Mouse (Mus musculus): ENCODE data around the gene Spcs2.

Spcs2 gene

DNA sequence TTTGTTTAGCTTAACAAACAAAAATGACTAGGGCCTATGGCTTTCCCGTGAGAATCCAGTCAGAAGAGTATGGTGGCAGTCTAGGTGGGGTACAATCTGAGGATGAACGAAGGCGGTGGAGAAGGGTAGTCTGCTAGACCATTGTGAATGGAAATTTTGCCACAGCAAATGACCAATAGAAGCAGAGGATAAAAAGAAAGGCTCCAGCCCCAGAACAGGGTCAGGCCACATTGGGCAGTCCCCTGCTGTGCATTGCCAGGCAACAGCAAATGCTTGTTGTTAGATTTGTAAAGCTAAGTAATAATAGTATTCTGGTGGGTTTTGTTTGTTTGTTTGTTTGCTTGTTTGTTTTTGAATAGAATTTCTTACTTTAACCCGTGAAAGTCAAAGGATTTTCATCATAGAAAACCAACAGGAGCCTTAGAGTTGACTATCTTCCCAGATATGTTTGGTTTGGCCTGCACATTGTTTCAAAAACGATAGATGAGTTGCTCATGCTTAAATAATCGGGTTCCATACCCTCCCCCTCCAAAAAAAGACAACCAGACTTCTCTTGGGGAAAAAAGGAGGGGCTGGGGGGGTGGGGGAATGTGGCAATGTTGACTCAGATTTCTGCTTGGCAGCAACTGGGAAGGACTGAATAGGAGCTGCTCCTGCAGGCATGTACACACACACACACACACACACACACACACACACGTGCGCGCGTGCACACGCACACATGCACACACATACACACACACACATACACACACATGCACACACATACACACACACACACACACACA lies 1.2 kb upstream of the Spcs2 start:
- DNase-seq (ENCODE audit: low spot score in 2 of 2), result no peak

DNA sequence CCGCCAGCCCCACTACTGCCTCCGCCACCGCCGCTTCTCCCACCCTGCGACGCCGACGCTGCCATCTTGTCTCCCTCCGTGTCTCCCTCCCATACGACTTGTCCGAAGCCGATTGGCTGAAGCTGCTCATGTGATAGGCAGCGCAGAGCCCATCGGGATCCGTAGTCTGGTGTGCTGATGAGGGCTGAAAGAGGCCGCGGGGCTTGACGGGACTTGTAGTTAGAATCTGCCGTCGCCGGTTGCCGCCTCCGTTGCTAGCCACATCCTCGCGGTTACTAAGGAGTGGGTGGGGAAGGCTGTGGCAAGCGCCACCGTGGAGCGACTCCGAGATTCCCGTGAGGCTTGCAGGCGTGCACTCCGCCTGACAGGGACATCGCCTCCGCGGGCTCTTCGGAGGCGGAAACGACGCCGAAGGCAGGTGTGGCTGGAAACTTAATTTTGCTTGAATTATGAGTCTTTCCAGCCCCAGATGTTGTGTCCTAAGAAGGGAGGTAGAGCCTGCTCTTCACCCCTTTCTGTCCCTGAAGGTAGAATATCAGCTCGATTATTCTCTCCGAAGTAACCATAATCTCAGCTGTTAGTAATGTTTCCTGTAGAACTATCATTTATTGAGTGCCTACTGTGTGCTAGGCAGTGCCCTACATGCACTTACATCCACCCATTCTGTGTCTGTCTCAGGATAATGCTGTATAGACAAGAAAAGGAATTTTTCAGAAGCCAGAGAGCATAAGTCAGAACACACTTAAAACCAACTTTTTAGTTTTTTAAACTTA lies 4.3 kb downstream of the Spcs2 start, which contains the start of gene Xrra1:
Gene Xrra1 (plus strand): TSS at position 304 of the 773 bp plus-strand sequence.
- peak; percentile 91 to 95 for DNase-seq (ENCODE audit: low spot score in 2 of 2)

DNA sequence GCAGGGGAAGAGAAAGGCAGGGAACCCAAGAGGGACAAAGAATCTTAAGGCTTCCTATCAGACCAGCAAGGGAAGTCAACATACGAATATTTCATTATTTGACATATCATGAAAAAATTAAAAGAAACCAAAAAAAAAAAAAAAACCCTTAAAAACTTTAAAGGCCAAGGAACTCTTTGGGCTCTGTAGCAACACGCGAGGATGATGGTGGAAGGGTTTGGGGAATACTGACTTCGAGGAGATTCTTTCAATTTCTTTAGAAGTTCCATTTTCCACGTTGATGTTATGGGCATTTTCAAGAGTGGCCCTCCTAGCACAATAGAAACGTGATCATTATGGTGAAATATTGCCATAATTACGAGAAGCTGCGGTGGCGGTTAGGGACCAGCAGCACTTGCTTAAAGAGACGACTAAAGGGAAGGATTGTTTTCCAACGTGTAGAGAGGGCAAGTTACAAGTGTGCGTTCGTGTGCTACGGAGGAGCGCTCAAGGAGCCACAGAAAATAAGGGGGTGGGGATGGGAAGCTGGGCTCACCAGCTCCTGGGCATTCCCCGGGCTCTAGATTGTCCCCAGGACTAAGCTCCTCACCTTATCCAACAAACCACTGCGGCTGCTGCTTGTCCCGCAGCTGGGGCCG lies 5.0 kb downstream of the Spcs2 start:
- no peak for DNase-seq (ENCODE audit: low spot score in 2 of 2)

DNA sequence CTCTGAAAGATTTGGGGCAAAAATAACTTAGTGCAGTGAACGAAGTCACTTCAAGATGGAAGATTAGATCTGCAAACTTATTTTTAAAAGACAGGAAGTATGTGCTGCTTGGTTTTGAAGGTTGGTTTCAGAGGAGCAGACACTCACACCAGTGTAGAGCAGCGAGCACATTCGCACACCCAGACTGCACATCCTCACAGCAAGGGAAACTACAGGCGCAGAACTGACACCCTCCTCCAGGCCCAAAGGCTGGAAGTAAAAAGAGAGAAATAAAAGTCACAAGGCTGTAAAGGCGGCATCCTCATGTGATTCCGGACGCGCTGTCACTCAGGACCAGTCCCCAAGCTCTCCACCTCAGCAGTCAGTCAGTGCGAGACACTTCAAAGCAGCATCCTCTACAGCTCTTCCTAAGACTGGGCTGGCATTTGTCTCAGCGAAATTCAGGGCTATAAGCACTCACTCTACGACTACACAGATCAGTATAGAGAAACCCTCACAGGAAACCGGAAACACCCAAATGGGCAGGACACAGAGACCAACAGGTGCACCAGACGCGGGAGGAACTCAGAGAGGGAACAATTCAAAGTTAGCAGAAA lies 6.9 kb downstream of the Spcs2 start:
- DNase-seq (ENCODE audit: low spot score in 2 of 2), result peak; percentile 52 to 57

- DNase-seq (ENCODE audit: low spot score in 2 of 2), result no peak
Observed at GRCm38 (mm10) chr7:99854311-99854710, 9.0 kb downstream of the Spcs2 start.

DNA sequence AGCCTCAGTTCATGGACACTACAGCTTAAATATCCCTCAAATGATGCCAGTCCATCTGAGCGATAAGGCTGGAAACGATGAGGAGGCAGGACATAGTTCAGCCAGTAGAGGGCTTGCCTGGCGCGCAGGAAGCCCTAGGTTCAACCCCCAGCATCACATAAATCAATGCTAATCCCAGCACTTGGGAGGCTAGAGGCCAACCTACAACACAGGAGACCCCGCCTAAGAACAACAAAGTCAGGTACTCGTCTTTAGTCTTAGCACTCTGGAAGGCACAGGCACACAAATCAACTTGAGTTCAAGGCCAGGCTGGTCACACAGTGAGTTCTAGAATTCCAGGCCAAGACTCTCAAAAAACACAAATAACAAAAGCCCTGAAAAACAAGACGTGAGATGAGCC lies 9.9 kb downstream of the Spcs2 start:
- no peak for DNase-seq (ENCODE audit: low spot score in 2 of 2)

DNA sequence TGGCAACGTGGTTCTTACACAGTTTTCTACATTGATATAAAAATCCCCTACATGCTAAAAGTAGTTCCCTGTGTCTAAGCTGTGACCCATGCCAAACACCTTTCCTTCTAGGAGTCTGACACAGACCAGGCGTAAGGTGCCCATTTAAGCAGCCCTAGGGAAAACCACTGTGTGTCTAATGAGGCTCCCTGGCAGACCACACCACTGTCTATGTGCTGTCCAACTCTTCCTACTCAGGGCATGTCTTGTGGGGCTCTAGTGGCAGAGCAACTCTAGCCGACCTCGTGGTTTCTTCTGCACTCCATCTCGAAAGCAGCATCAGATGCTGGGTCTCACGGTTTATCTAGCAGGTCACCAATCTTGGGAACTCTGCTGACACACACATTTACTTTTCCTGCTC lies 11.6 kb downstream of the Spcs2 start:
- no peak for DNase-seq (ENCODE audit: low spot score in 2 of 2)

GRCm38 (mm10) chr7:99851121-99851520 lies 12.1 kb downstream of the Spcs2 start:
- DNase-seq (ENCODE audit: low spot score in 2 of 2), result no peak

DNA sequence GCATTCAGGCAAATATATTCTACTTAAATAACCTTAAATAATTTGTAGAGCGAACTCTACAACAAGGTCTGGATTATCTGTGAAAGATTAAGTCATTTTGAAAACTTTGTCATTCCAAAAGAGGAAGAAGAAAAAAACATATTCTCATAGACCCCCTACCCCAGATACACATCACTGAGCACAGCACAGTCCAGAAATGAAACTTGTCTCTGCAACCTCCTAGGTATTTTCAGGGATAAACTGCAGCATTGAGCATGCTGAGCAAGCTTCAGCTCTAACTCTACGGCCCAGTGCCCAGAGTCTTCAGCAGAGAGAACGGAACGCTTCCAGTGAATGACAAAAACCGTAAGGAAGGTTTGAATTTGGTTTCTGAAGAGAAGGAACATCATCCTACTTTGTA lies 12.7 kb downstream of the Spcs2 start:
- DNase-seq (ENCODE audit: low spot score in 2 of 2), result no peak

GRCm38 (mm10) chr7:99845533-99846236 lies 17.6 kb downstream of the Spcs2 start:
- no peak for DNase-seq (ENCODE audit: low spot score in 2 of 2)

- DNase-seq (ENCODE audit: low spot score in 2 of 2), result no peak
Observed at GRCm38 (mm10) chr7:99838241-99838640, 25.0 kb downstream of the Spcs2 start.

DNA sequence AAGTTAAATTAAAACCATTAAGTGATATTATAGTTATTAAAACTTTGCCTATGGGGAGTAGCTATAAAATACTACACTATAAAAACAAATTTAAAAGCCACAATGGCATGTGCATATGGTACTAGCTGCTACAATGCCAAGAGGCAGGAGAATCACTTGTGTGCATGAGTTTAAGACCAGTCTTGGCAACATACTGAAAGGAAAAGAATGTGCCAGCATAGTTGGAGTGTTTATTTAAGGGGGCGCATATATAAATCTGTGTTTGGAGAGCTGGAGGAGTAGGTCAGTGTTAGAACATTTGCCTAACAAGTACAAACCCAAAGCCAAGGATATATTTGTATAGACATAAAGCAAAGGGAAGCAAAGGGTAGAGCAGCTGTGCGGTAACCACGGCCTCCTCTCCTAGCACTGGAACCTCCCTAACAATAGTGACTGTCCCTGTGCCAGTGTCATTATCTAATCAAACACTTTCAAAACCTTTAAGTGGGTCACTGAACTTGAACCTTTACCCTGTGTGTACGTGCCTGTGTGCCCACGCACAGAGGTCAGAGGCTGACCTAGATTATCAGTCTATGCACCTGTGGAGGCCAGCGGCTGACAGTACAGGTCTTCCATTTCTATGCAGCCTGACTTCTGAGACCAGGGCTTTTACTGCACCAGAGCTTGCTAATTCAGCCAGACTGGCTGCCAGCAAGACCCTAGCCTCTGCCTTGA lies 25.7 kb downstream of the Spcs2 start:
- DNase-seq (ENCODE audit: low spot score in 2 of 2), result no peak

DNA sequence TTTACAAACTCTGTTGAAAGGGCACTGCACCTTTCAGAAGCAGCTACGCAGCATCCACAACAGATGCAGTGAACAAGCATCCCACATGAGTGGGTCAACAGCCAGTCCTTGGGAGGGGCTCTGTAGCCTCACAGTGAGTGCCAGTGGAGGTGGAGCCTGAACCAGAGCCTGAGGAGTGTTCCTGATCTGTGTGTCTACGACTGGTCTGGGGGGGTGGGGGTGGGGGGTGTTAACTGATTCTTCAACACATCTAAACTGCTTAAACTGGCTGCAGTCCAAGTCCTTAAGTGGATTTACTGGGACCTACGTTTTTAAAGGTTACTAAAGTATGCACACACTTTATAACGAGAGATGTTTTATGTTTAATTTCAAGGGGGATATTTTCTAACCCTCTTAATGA lies 26.5 kb downstream of the Spcs2 start:
- DNase-seq (ENCODE audit: low spot score in 2 of 2), result no peak

DNA sequence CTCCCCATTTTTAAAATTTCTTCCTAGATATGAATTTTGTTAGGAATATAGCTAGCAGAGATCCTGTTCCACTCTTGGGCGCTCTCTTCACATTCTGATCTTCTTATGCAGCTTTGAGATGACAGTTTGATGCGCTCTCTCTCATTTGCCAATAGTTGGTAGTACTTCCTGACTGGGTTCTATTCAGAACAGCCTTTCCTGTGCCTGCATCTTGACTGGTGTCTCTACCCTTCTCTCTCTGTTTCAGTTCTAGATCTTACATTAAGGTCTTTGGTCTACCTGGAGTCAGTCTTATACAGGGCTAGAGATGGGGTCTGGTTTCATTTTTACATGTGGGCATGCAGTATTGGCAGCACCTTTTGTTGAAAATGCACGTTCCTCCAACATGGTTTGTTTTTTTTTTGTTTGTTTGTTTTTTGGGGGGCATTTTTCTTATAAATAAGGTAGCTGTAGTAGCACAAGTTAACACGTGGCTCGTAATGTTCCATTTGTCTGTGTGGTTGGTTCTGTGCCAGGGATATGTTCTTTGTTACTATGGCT lies 28.9 kb downstream of the Spcs2 start:
- no peak for DNase-seq (ENCODE audit: low spot score in 2 of 2)

GRCm38 (mm10) chr7:99833846-99834222 lies 29.4 kb downstream of the Spcs2 start:
- DNase-seq (ENCODE audit: low spot score in 2 of 2), result no peak

- no peak for DNase-seq (ENCODE audit: low spot score in 2 of 2)
Observed at GRCm38 (mm10) chr7:99833115-99833845, 30.0 kb downstream of the Spcs2 start.

DNA sequence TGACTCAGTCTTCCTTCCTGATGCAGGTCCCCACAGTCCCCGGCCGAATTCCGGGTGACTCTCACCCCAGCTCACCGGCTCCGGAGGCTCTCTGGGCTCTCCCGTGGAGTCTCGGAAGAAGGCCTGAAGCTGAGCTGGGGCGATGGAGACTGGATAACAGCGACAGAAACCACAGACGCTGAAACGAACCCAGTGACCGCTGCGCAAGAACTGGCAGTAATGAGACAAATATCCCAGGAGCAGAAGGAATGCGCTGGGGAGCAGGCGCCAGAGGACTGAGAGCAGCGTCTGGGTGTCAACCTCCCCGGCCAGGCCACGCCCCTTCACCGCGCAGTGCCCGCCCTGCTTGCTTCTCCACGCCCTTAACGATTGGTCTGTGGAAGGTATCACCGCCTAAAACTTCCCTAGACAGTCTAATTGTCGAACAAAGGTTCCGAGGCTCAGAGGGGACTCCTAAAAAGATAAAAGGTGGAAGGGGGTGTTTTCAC lies 35.1 kb downstream of the Spcs2 start, which contains the start of gene Neu3:
Gene Neu3 (minus strand): TSS at position 335 of the 488 bp plus-strand sequence.
- peak; percentile 94 to 96 for DNase-seq (ENCODE audit: low spot score in 2 of 2)

- no peak for DNase-seq (ENCODE audit: low spot score in 2 of 2)
Observed at GRCm38 (mm10) chr7:99826096-99826495, 37.2 kb downstream of the Spcs2 start.

DNA sequence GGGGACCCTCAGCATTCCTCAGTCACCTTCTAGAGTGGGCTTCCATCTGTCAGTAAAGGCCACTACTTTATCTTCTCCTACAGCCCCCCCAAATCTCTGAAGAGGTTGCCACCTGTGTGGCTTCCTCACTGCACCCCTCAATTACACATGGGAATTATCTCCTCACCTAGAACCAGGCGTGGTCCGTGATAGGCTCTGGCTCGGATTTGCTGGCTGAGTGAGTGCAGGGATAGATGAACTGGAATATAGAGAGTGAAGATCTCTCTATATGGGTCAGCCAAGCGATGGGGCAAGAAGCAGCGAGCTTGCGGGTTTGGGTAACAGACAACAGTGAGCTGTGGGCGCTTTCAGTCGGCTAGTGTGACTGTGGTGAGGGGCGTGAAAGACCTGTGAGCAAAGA lies 37.8 kb downstream of the Spcs2 start:
- DNase-seq (ENCODE audit: low spot score in 2 of 2), result no peak
